Mouse (Mus musculus) myocyte (in vitro differentiated cells): ENCODE results near the gene Cd177.

Experiments
- CEBPB ChIP-seq: IDR thresholded peaks from 2 replicates; pipeline ENCODE4 v1.6.1; 2011; ENCODE audit warnings: mild to moderate bottlenecking, moderate library complexity; ENCODE audit not compliant: poor library complexity, insufficient read depth, severe bottlenecking
- E2F4 ChIP-seq: IDR thresholded peaks from one replicate; pipeline ENCODE4 v1.6.1; 2011; ENCODE audit warnings: mild to moderate bottlenecking, control low read depth, moderate library complexity; ENCODE audit not compliant: insufficient read depth
- MAX ChIP-seq: IDR thresholded peaks from one replicate; pipeline ENCODE4 v1.6.1; 2011; ENCODE audit warnings: low read depth, mild to moderate bottlenecking, control low read depth
- MYOD1 ChIP-seq, 3 experiments: IDR thresholded peaks; one replicate each; pipeline ENCODE4 v1.6.1; 2011; ENCODE audit warnings: control low read depth in 2 of 3, low read depth in 2 of 3, mild to moderate bottlenecking in 2 of 3, moderate library complexity in 1 of 3; ENCODE audit not compliant: insufficient read length in 2 of 3, control insufficient read depth in 1 of 3
- MYOG ChIP-seq, 3 experiments: IDR thresholded peaks; one replicate each; pipeline ENCODE4 v1.6.1; 2011; ENCODE audit warnings: control low read depth in 2 of 3, low read depth in 2 of 3, mild to moderate bottlenecking in 2 of 3; ENCODE audit not compliant: insufficient read length in 2 of 3, control insufficient read depth in 1 of 3, insufficient read depth in 1 of 3
- POLR2A ChIP-seq: IDR thresholded peaks from one replicate; pipeline ENCODE4 v1.6.1; 2011; ENCODE audit warnings: low read depth, mild to moderate bottlenecking, control low read depth, moderate library complexity; ENCODE audit not compliant: insufficient read length
- POLR2AphosphoS2 ChIP-seq: IDR thresholded peaks from one replicate; pipeline ENCODE4 v1.6.1; 2011; ENCODE audit warnings: low read depth, control low read depth; ENCODE audit not compliant: insufficient read length
- REST ChIP-seq: IDR thresholded peaks from one replicate; pipeline ENCODE4 v1.6.1; 2011; ENCODE audit warnings: mild to moderate bottlenecking, control low read depth, moderate library complexity; ENCODE audit not compliant: insufficient read depth, insufficient read length
- SRF ChIP-seq: IDR thresholded peaks from one replicate; pipeline ENCODE4 v1.6.1; 2011; ENCODE audit warnings: low read depth; ENCODE audit not compliant: control insufficient read depth, insufficient read length
- TCF12 ChIP-seq: IDR thresholded peaks from one replicate; pipeline ENCODE4 v1.6.1; 2011; ENCODE audit warnings: mild to moderate bottlenecking, control low read depth; ENCODE audit not compliant: poor library complexity, insufficient read depth, severe bottlenecking
- TCF3 ChIP-seq: IDR thresholded peaks from one replicate; pipeline ENCODE4 v1.6.1; 2011; ENCODE audit warnings: low read depth, control low read depth; ENCODE audit not compliant: insufficient read length
- USF1 ChIP-seq: IDR thresholded peaks from one replicate; pipeline ENCODE4 v1.6.1; 2011; ENCODE audit warnings: low read depth, mild to moderate bottlenecking, control low read depth, moderate library complexity

DNA sequence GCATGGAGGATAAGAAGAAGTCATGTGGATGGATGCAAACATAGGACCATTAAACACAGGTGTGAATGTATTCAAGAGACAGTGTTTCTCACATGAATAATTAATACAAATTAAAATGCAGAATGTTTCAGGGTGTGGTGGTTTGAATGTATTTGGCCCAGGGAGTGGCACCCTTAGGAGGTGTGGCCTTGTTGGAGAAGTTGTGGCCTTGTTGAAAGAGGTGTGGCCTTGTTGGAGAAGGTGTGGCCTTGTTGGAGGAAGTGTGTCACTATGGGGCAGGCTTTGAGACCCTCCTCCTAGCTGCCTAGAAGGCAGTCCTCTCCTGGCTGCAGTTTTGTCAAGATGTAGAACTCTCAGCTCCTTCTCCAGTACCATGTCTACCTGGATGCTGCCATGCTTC is 11.2 kb upstream of the Cd177 start:
- TF ChIP-seq POLR2A (no peak), E2F4 (no peak), CEBPB (no peak), TCF12 (no peak), POLR2AphosphoS2 (no peak), MYOD1 (IDR thresholded peaks at IDR 0.05; ENCODE audit: control insufficient read depth in 1 of 3, insufficient read length in 2 of 3, low read depth in 2 of 3) (no peak), SRF (no peak), MYOG (IDR thresholded peaks at IDR 0.05; ENCODE audit: control insufficient read depth in 1 of 3, insufficient read depth in 1 of 3, insufficient read length in 2 of 3, low read depth in 2 of 3) (no peak), USF1 (no peak), TCF3 (no peak), MAX (no peak), REST (no peak)
